Mouse (Mus musculus) MEL (cell line): ENCODE results near the gene C1s2. TPM values are rescaled to one million over a fixed set of nuclear protein-coding genes. Genes with fewer than 3 reads are reported as not detected.

Experiments used
- DNase-seq: peaks from one replicate; pipeline ENCODE4 v3.0.0; 2011; ENCODE audit warnings: low read depth, low spot score
- H3K27ac ChIP-seq: 2 replicates; pipeline ENCODE4 v1.5.1; 2012; ENCODE audit warnings: low read depth, mild to moderate bottlenecking, control low read depth, low read length, moderate library complexity; ENCODE audit not compliant: control insufficient read depth
- H3K27me3 ChIP-seq, 2 experiments: fragments of 150-350 bp in 1 of 2; sonication (generic) in 1 of 2; 2 replicates each; pipeline ENCODE4 v1.6.1; 2012; ENCODE audit warnings: low read length in 2 of 2, mild to moderate bottlenecking in 2 of 2, improper control_type of control experiment in 1 of 2, moderate library complexity in 1 of 2; ENCODE audit not compliant: insufficient read depth in 2 of 2, control insufficient read depth in 1 of 2
- H3K36me3 ChIP-seq, 2 experiments: 2 replicates each; pipeline ENCODE4 v1.6.1; 2012 to 2014; ENCODE audit warnings: low read length in 2 of 2, improper control_type of control experiment in 1 of 2, inconsistent platforms in 1 of 2, mild to moderate bottlenecking in 1 of 2; ENCODE audit not compliant: insufficient read depth in 2 of 2, control insufficient read depth in 1 of 2
- H3K4me1 ChIP-seq, 2 experiments: fragments of 150-350 bp in 1 of 2; sonication (generic) in 1 of 2; 2 replicates each; pipeline ENCODE4 v1.6.1; 2012; ENCODE audit warnings: low read length in 2 of 2, improper control_type of control experiment in 1 of 2, mild to moderate bottlenecking in 1 of 2; ENCODE audit not compliant: insufficient read depth in 2 of 2, control insufficient read depth in 1 of 2
- H3K4me3 ChIP-seq, 2 experiments: fragments of 150-350 bp in 1 of 2; sonication (generic) in 1 of 2; 2 replicates each; pipeline ENCODE4 v1.5.1; 2012; ENCODE audit warnings: low read depth in 2 of 2, low read length in 2 of 2, mild to moderate bottlenecking in 2 of 2, moderate library complexity in 2 of 2, control low read depth in 1 of 2, improper control_type of control experiment in 1 of 2; ENCODE audit not compliant: control insufficient read depth in 1 of 2, insufficient read depth in 1 of 2
- H3K79me2 ChIP-seq: 2 replicates; pipeline ENCODE4 v1.6.1; 2012; ENCODE audit warnings: mild to moderate bottlenecking, low read length, moderate library complexity; ENCODE audit not compliant: control insufficient read depth, poor library complexity, insufficient read depth
- H3K9ac ChIP-seq: 2 replicates; pipeline ENCODE4 v1.6.1; 2012; ENCODE audit warnings: low read depth, mild to moderate bottlenecking, control low read depth, low read length, moderate library complexity; ENCODE audit not compliant: control insufficient read depth, poor library complexity, severe bottlenecking
- H3K9me3 ChIP-seq: fragments of 150-350 bp; sonication (generic); replicated peaks from 2 replicates; pipeline ENCODE4 v1.6.1; 2012; ENCODE audit warnings: mild to moderate bottlenecking, low read length, improper control_type of control experiment, moderate library complexity; ENCODE audit not compliant: insufficient read depth
- BHLHE40 ChIP-seq: IDR thresholded peaks from 2 replicates; pipeline ENCODE4 v1.6.1; 2012; ENCODE audit warnings: low read depth, mild to moderate bottlenecking, inconsistent platforms, low read length, improper control_type of control experiment, borderline replicate concordance
- CHD1 ChIP-seq: IDR thresholded peaks from 2 replicates; pipeline ENCODE4 v1.6.1; 2012; ENCODE audit warnings: low read depth, mild to moderate bottlenecking, inconsistent platforms, low read length, improper control_type of control experiment
- CHD2 ChIP-seq: IDR thresholded peaks from 2 replicates; pipeline ENCODE4 v1.6.1; 2011; ENCODE audit warnings: low read length, improper control_type of control experiment
- ELF1 ChIP-seq: IDR thresholded peaks from 2 replicates; pipeline ENCODE4 v1.6.1; 2014; ENCODE audit warnings: low read depth, mild to moderate bottlenecking, inconsistent platforms, low read length, improper control_type of control experiment, moderate library complexity
- GABPA ChIP-seq: IDR thresholded peaks from 2 replicates; pipeline ENCODE4 v1.6.1; 2012; ENCODE audit warnings: low read depth, mild to moderate bottlenecking, inconsistent platforms, low read length, improper control_type of control experiment, moderate library complexity
- GATA1 ChIP-seq: IDR thresholded peaks from 2 replicates; pipeline ENCODE4 v1.6.1; 2011; ENCODE audit warnings: low read depth, low read length, improper control_type of control experiment
- KAT2A ChIP-seq: conservative IDR thresholded peaks from 2 replicates; pipeline ENCODE4 v1.6.1; 2012; ENCODE audit warnings: low read depth, low read length, improper control_type of control experiment, inconsistent platforms
- MAFK ChIP-seq: IDR thresholded peaks from 2 replicates; pipeline ENCODE4 v1.6.1; 2011; ENCODE audit warnings: low read depth, mild to moderate bottlenecking, low read length, improper control_type of control experiment, borderline replicate concordance
- MAZ ChIP-seq: IDR thresholded peaks from 2 replicates; pipeline ENCODE4 v1.6.1; 2012; ENCODE audit warnings: low read depth, mild to moderate bottlenecking, inconsistent platforms, low read length, improper control_type of control experiment
- MEF2A ChIP-seq: IDR thresholded peaks from 2 replicates; pipeline ENCODE4 v1.6.1; 2014; ENCODE audit warnings: low read depth, mild to moderate bottlenecking, inconsistent platforms, low read length, improper control_type of control experiment; ENCODE audit not compliant: poor library complexity, insufficient replicate concordance, severe bottlenecking; ENCODE audit errors: extremely low read depth
- MXI1 ChIP-seq: IDR thresholded peaks from 2 replicates; pipeline ENCODE4 v1.6.1; 2011; ENCODE audit warnings: mild to moderate bottlenecking, low read depth, low read length, improper control_type of control experiment
- MYB ChIP-seq: IDR thresholded peaks from 2 replicates; pipeline ENCODE4 v1.6.1; 2011; ENCODE audit warnings: mild to moderate bottlenecking, low read depth, low read length, improper control_type of control experiment
- MYC ChIP-seq: IDR thresholded peaks from 2 replicates; pipeline ENCODE4 v1.6.1; 2011; ENCODE audit warnings: low read depth, mild to moderate bottlenecking, low read length, improper control_type of control experiment, moderate library complexity
- NELFE ChIP-seq: IDR thresholded peaks from 2 replicates; pipeline ENCODE4 v1.6.1; 2011; ENCODE audit warnings: low read depth, low read length, improper control_type of control experiment
- NRF1 ChIP-seq: IDR thresholded peaks from 2 replicates; pipeline ENCODE4 v1.6.1; 2014; ENCODE audit warnings: low read depth, mild to moderate bottlenecking, inconsistent platforms, low read length, improper control_type of control experiment, moderate library complexity; ENCODE audit not compliant: poor library complexity, insufficient read depth, severe bottlenecking
- POLR2A ChIP-seq, 2 experiments: IDR thresholded peaks; 2 replicates each; pipeline ENCODE4 v1.6.1; 2011 to 2012; ENCODE audit warnings: low read length in 2 of 2, mild to moderate bottlenecking in 2 of 2, control low read depth in 1 of 2, improper control_type of control experiment in 1 of 2, low read depth in 1 of 2, moderate library complexity in 1 of 2; ENCODE audit not compliant: control insufficient read depth in 1 of 2, insufficient read depth in 1 of 2, poor library complexity in 1 of 2
- POLR2AphosphoS2 ChIP-seq: IDR thresholded peaks from 2 replicates; pipeline ENCODE4 v1.6.1; 2011; ENCODE audit warnings: low read length, improper control_type of control experiment
- POLR2AphosphoS5 ChIP-seq: IDR thresholded peaks from 2 replicates; pipeline ENCODE4 v1.6.1; 2012; ENCODE audit warnings: low read depth, borderline replicate concordance, mild to moderate bottlenecking, inconsistent platforms, low read length, moderate library complexity, mixed read lengths
- RAD21 ChIP-seq: IDR thresholded peaks from 2 replicates; pipeline ENCODE4 v1.6.1; 2011; ENCODE audit warnings: mild to moderate bottlenecking, low read depth, low read length, improper control_type of control experiment
- RCOR1 ChIP-seq: IDR thresholded peaks from 2 replicates; pipeline ENCODE4 v1.6.1; 2012; ENCODE audit warnings: low read depth, mild to moderate bottlenecking, inconsistent platforms, low read length, improper control_type of control experiment
- SIN3A ChIP-seq: IDR thresholded peaks from 2 replicates; pipeline ENCODE4 v1.6.1; 2012; ENCODE audit warnings: low read length, improper control_type of control experiment, inconsistent platforms
- SMC3 ChIP-seq: IDR thresholded peaks from 2 replicates; pipeline ENCODE4 v1.6.1; 2011; ENCODE audit warnings: low read depth, low read length, improper control_type of control experiment
- TAL1 ChIP-seq: IDR thresholded peaks from 2 replicates; pipeline ENCODE4 v1.6.1; 2012; ENCODE audit warnings: mild to moderate bottlenecking, inconsistent platforms, low read length, moderate library complexity, mixed read lengths
- TBP ChIP-seq: IDR thresholded peaks from 2 replicates; pipeline ENCODE4 v1.8.0; 2011; ENCODE audit warnings: low read depth, low read length, improper control_type of control experiment
- UBTF ChIP-seq: IDR thresholded peaks from 2 replicates; pipeline ENCODE4 v1.6.1; 2012; ENCODE audit warnings: low read depth, mild to moderate bottlenecking, inconsistent platforms, low read length, improper control_type of control experiment, moderate library complexity, borderline replicate concordance; ENCODE audit not compliant: insufficient read depth
- USF1 ChIP-seq: IDR thresholded peaks from 2 replicates; pipeline ENCODE4 v1.6.1; 2014; ENCODE audit warnings: low read depth, mild to moderate bottlenecking, inconsistent platforms, low read length, improper control_type of control experiment, moderate library complexity
- ZC3H11A ChIP-seq: IDR thresholded peaks from 2 replicates; pipeline ENCODE4 v1.6.1; 2012; ENCODE audit warnings: low read depth, mild to moderate bottlenecking, inconsistent platforms, low read length, improper control_type of control experiment
- ZMIZ1 ChIP-seq: IDR thresholded peaks from 2 replicates; pipeline ENCODE4 v1.6.1; 2012; ENCODE audit warnings: low read depth, mild to moderate bottlenecking, inconsistent platforms, low read length, improper control_type of control experiment, moderate library complexity
- polyA plus RNA-seq, 2 experiments: library from polyadenylated mRNA; stranded (reverse) in 1 of 2; unstranded in 1 of 2; fragments of >175 nt in 1 of 2; fragments of >200 nt in 1 of 2; gene quantifications; 2 replicates each; pipeline versions ENCODE4 v1.2.1 to v1.2.4; 2012; ENCODE audit warnings: low replicate concordance in 2 of 2, low read depth in 1 of 2; ENCODE audit not compliant: insufficient read length in 2 of 2, insufficient read depth in 1 of 2, missing spikeins in 1 of 2
- total RNA-seq: library from RNA; depleted of rRNA; stranded (reverse); fragments of 300-350 nt; gene quantifications from 2 replicates; pipeline ENCODE4 v1.2.3, GENCODE M21; 2012

The C1s2 gene
- total and polyA plus RNA-seq, 3 experiments, result 0.12 to 0.25 TPM; not detected in 1

- no peak for DNase-seq
- Histone ChIP-seq H3K79me2 (no peaks in the 10 kb centered on the region), H3K9me3 (no peaks in the 10 kb centered on the region), H3K27me3 (no peaks in the 10 kb centered on the region; a peak in 2 of 4 replicates), H3K27ac (no peak overlapping the region), H3K4me1 (no peaks in the 10 kb centered on the region), H3K36me3 (no peaks in the 10 kb centered on the region), H3K9ac (no peak overlapping the region), H3K4me3 (no peak overlapping the region)
- TF ChIP-seq ELF1 (no peak), ZC3H11A (no peak), TBP (no peak), TAL1 (no peak), RAD21 (no peak), NRF1 (no peak), MAZ (no peak), ZMIZ1 (no peak), USF1 (no peak), MEF2A (no peak), CHD1 (no peak), UBTF (no peak), KAT2A (no peak), NELFE (no peak), MXI1 (no peak), SIN3A (no peak), POLR2AphosphoS5 (no peak), MYC (no peak), CHD2 (no peak)
Measured at GRCm38 (mm10) chr6:124586266-124586665, 49.6 kb downstream of the C1s2 start.

GRCm38 (mm10) chr6:124585761-124586160, 50.1 kb downstream of the C1s2 start:
- H3K27me3 ChIP-seq, result no peaks in the 10 kb centered on the region; a peak in 1 of 4 replicates
- no peak overlapping the region for H3K27ac ChIP-seq
- no peak for DNase-seq
- no peak overlapping the region for H3K4me3 ChIP-seq
- TF ChIP-seq KAT2A, result no peak
- no peak for TF ChIP-seq POLR2A (IDR thresholded peaks at IDR 0.05; ENCODE audit: control insufficient read depth in 1 of 2, insufficient read depth in 1 of 2, low read depth in 1 of 2, low read length in 2 of 2, poor library complexity in 1 of 2)
- no peak for TF ChIP-seq RCOR1
- TF ChIP-seq GATA1, result no peak
- TF ChIP-seq RAD21, result no peak
- no peak for TF ChIP-seq ZMIZ1
- TF ChIP-seq BHLHE40, result no peak
- no peak for TF ChIP-seq POLR2AphosphoS5
- TF ChIP-seq MAZ, result no peak
- no peak for TF ChIP-seq SMC3
- TF ChIP-seq MAFK, result no peak
- TF ChIP-seq SIN3A, result no peak
- no peak for TF ChIP-seq MXI1
- no peak for TF ChIP-seq POLR2AphosphoS2
- no peak for TF ChIP-seq MYB
- TF ChIP-seq CHD1, result no peak
- no peak for TF ChIP-seq GABPA
- no peak overlapping the region for H3K9ac ChIP-seq
- no peaks in the 10 kb centered on the region for H3K9me3 ChIP-seq
- no peaks in the 10 kb centered on the region for H3K79me2 ChIP-seq
- no peaks in the 10 kb centered on the region for H3K36me3 ChIP-seq
- H3K4me1 ChIP-seq, result no peaks in the 10 kb centered on the region
